Mouse (Mus musculus) small intestine, adult 2 months (tissue): ENCODE data around the gene Nlrp3.

Experiments used
- CTCF ChIP-seq: fragments of 200-500 bp; IDR thresholded peaks from 2 replicates; pipeline ENCODE4 v1.5.1; 2012; ENCODE audit warnings: low read depth, mild to moderate bottlenecking, control low read depth, inconsistent platforms, low read length, moderate library complexity, mixed read lengths; ENCODE audit not compliant: insufficient replicate concordance, insufficient read length; ENCODE audit errors: extremely low read depth
- POLR2A ChIP-seq: fragments of 200-500 bp; IDR thresholded peaks from 2 replicates; pipeline ENCODE4 v1.6.1; 2012; ENCODE audit warnings: low read depth, mild to moderate bottlenecking, control low read depth, inconsistent platforms, low read length, moderate library complexity

GRCm38 (mm10) chr11:59593189-59593588, 51.8 kb downstream of the Nlrp3 start, which contains the start of gene Olfr223:
- no peak for TF ChIP-seq POLR2A
- TF ChIP-seq CTCF: no peak
